Mouse (Mus musculus): ENCODE measurements around the gene Slu7.

The Slu7 gene

GRCm38 (mm10) chr11:43433254-43434023 is at the start of gene Slu7:
TSS of gene Slu7 (plus strand) at chr11:43433744.
- Histone ChIP-seq H3K36me3 (ENCODE audit: control insufficient read depth, insufficient read depth, low read length, poor library complexity, severe bottlenecking) (peaks cover 4% of the 10 kb centered on the region), H3K27me3 (ENCODE audit: control insufficient read depth, insufficient read depth, low read length, poor library complexity, severe bottlenecking) (peaks cover 2% of the 10 kb centered on the region; the same call in 1 of the 2 replicates)
- DNase-seq (ENCODE audit: low read depth, low spot score): peak; percentile 92

- Histone ChIP-seq H3K36me3 (ENCODE audit: control insufficient read depth, insufficient read depth, low read length, poor library complexity, severe bottlenecking) (no peaks in the 10 kb centered on the region), H3K27me3 (ENCODE audit: control insufficient read depth, insufficient read depth, low read length, poor library complexity, severe bottlenecking) (no peaks in the 10 kb centered on the region)
- DNase-seq (ENCODE audit: low read depth, low spot score): peak; percentile 90
Observed at GRCm38 (mm10) chr11:43385055-43385649, 48.4 kb upstream of the Slu7 start.

- no peaks in the 10 kb centered on the region for H3K27me3 ChIP-seq (ENCODE audit: control insufficient read depth, insufficient read depth, low read length, poor library complexity, severe bottlenecking)
- H3K36me3 ChIP-seq (ENCODE audit: control insufficient read depth, insufficient read depth, low read length, poor library complexity, severe bottlenecking): no peaks in the 10 kb centered on the region
- DNase-seq (ENCODE audit: low read depth, low spot score): no peak
Observed at GRCm38 (mm10) chr11:43385716-43386115, 47.8 kb upstream of the Slu7 start.

GRCm38 (mm10) chr11:43387004-43387880 is 46.3 kb upstream of the Slu7 start:
- no peak for DNase-seq (ENCODE audit: low read depth, low spot score)

GRCm38 (mm10) chr11:43388122-43389097 is 45.1 kb upstream of the Slu7 start:
- H3K27me3 ChIP-seq (ENCODE audit: control insufficient read depth, insufficient read depth, low read length, poor library complexity, severe bottlenecking): no peaks in the 10 kb centered on the region
- DNase-seq (ENCODE audit: low read depth, low spot score): peak; percentile 88
- no peaks in the 10 kb centered on the region for H3K36me3 ChIP-seq (ENCODE audit: control insufficient read depth, insufficient read depth, low read length, poor library complexity, severe bottlenecking)

More at GRCm38 (mm10) chr11:43387004-43387880, 46.3 kb upstream of the Slu7 start:
- H3K27me3 ChIP-seq (ENCODE audit: control insufficient read depth, insufficient read depth, low read length, poor library complexity, severe bottlenecking): no peaks in the 10 kb centered on the region
- no peaks in the 10 kb centered on the region for H3K36me3 ChIP-seq (ENCODE audit: control insufficient read depth, insufficient read depth, low read length, poor library complexity, severe bottlenecking)

GRCm38 (mm10) chr11:43389118-43389517 is 44.4 kb upstream of the Slu7 start:
- Histone ChIP-seq H3K27me3 (ENCODE audit: control insufficient read depth, insufficient read depth, low read length, poor library complexity, severe bottlenecking) (no peaks in the 10 kb centered on the region), H3K36me3 (ENCODE audit: control insufficient read depth, insufficient read depth, low read length, poor library complexity, severe bottlenecking) (no peaks in the 10 kb centered on the region)
- no peak for DNase-seq (ENCODE audit: low read depth, low spot score)

GRCm38 (mm10) chr11:43392757-43393156 is 40.8 kb upstream of the Slu7 start:
- H3K36me3 ChIP-seq (ENCODE audit: control insufficient read depth, insufficient read depth, low read length, poor library complexity, severe bottlenecking): no peaks in the 10 kb centered on the region
- DNase-seq (ENCODE audit: low read depth, low spot score): no peak
- H3K27me3 ChIP-seq (ENCODE audit: control insufficient read depth, insufficient read depth, low read length, poor library complexity, severe bottlenecking): no peaks in the 10 kb centered on the region

- Histone ChIP-seq H3K27me3 (ENCODE audit: control insufficient read depth, insufficient read depth, low read length, poor library complexity, severe bottlenecking) (no peaks in the 10 kb centered on the region), H3K36me3 (ENCODE audit: control insufficient read depth, insufficient read depth, low read length, poor library complexity, severe bottlenecking) (no peaks in the 10 kb centered on the region)
- no peak for DNase-seq (ENCODE audit: low read depth, low spot score)
Observed at GRCm38 (mm10) chr11:43393325-43393724, 40.2 kb upstream of the Slu7 start.

GRCm38 (mm10) chr11:43395073-43395948 is 38.2 kb upstream of the Slu7 start:
- peak; percentile 75 for DNase-seq (ENCODE audit: low read depth, low spot score)
- no peaks in the 10 kb centered on the region for H3K27me3 ChIP-seq (ENCODE audit: control insufficient read depth, insufficient read depth, low read length, poor library complexity, severe bottlenecking)
- no peaks in the 10 kb centered on the region for H3K36me3 ChIP-seq (ENCODE audit: control insufficient read depth, insufficient read depth, low read length, poor library complexity, severe bottlenecking)

- Histone ChIP-seq H3K27me3 (ENCODE audit: control insufficient read depth, insufficient read depth, low read length, poor library complexity, severe bottlenecking) (no peaks in the 10 kb centered on the region), H3K36me3 (ENCODE audit: control insufficient read depth, insufficient read depth, low read length, poor library complexity, severe bottlenecking) (no peaks in the 10 kb centered on the region)
- no peak for DNase-seq (ENCODE audit: low read depth, low spot score)
Observed at GRCm38 (mm10) chr11:43396246-43396645, 37.3 kb upstream of the Slu7 start.

- H3K36me3 ChIP-seq (ENCODE audit: control insufficient read depth, insufficient read depth, low read length, poor library complexity, severe bottlenecking): no peaks in the 10 kb centered on the region
- H3K27me3 ChIP-seq (ENCODE audit: control insufficient read depth, insufficient read depth, low read length, poor library complexity, severe bottlenecking): no peaks in the 10 kb centered on the region
- DNase-seq (ENCODE audit: low read depth, low spot score): no peak
Observed at GRCm38 (mm10) chr11:43396672-43397071, 36.9 kb upstream of the Slu7 start.

- no peaks in the 10 kb centered on the region for H3K27me3 ChIP-seq (ENCODE audit: control insufficient read depth, insufficient read depth, low read length, poor library complexity, severe bottlenecking)
- DNase-seq (ENCODE audit: low read depth, low spot score): peak; percentile 42
Observed at GRCm38 (mm10) chr11:43399297-43399696, 34.2 kb upstream of the Slu7 start.

GRCm38 (mm10) chr11:43400131-43400530 is 33.4 kb upstream of the Slu7 start:
- Histone ChIP-seq H3K27me3 (ENCODE audit: control insufficient read depth, insufficient read depth, low read length, poor library complexity, severe bottlenecking) (no peaks in the 10 kb centered on the region), H3K36me3 (ENCODE audit: control insufficient read depth, insufficient read depth, low read length, poor library complexity, severe bottlenecking) (no peaks in the 10 kb centered on the region)
- DNase-seq (ENCODE audit: low read depth, low spot score): no peak

More at GRCm38 (mm10) chr11:43399297-43399696, 34.2 kb upstream of the Slu7 start:
- no peaks in the 10 kb centered on the region for H3K36me3 ChIP-seq (ENCODE audit: control insufficient read depth, insufficient read depth, low read length, poor library complexity, severe bottlenecking)

Measured in splenic B cell, adult 2 months (primary cell).